Mouse (Mus musculus) heart, postnatal 14 days (tissue): ENCODE results near the gene Sfxn3. TPM values are rescaled to one million over a fixed set of nuclear protein-coding genes. Genes with fewer than 3 reads are reported as not detected.

Experiments used
- DNase-seq, 2 experiments: peaks; one replicate each; pipeline ENCODE4 v3.0.0; 2021 to 2022
- intact Hi-C: fragments of 180-260 bp; cut with DNase I; formaldehyde crosslinking; loops from one replicate; pipeline ENCODE4 v1.15.1; 2025
- total RNA-seq, 2 experiments: library from RNA; stranded (reverse); gene quantifications; 2 replicates each; pipeline ENCODE4 v1.2.3; 2021

The Sfxn3 gene
- total RNA-seq, 2 experiments from 2014 or later = 15.7 to 19.1 TPM

GRCm38 (mm10) chr19:45067758-45068510 is 20.6 kb downstream of the Sfxn3 start:
- DNase-seq = no peak
- intact Hi-C loops = no loop called here

GRCm38 (mm10) chr19:45073871-45074542 is 26.7 kb downstream of the Sfxn3 start:
- intact Hi-C loops = loop anchor here (2.0 kb wide), 1 partner anchor 13 kb away; no protein-coding TSS in a partner anchor

GRCm38 (mm10) chr19:45074580-45075322 is 27.4 kb downstream of the Sfxn3 start, which contains the start of gene Kazald1:
Gene Kazald1 (plus strand): TSS chr19:45075241.
- intact Hi-C loops = loop anchor here (2.0 to 5.0 kb wide), 2 partner anchors 14 to 88 kb away; no protein-coding TSS in a partner anchor
- peak; percentile 96 to 97 for DNase-seq

More at GRCm38 (mm10) chr19:45073871-45074542, 26.7 kb downstream of the Sfxn3 start:
- peak; percentile 91 to 92 for DNase-seq

- DNase-seq = peak; percentile 25 to 41
- intact Hi-C loops = loop anchor here (2.0 to 5.0 kb wide), 2 partner anchors 15 to 87 kb away; no protein-coding TSS in a partner anchor
These were observed 28.2 kb downstream of the Sfxn3 start for GRCm38 (mm10) chr19:45075323-45076035.

- intact Hi-C loops = loop anchor here (5.0 kb wide), 1 partner anchor 86 kb away; no protein-coding TSS in a partner anchor
- no peak for DNase-seq
These were observed 28.8 kb downstream of the Sfxn3 start for GRCm38 (mm10) chr19:45076036-45076575.

GRCm38 (mm10) chr19:45076586-45077510 is 29.5 kb downstream of the Sfxn3 start:
- intact Hi-C loops = loop anchor here (5.0 kb wide), 1 partner anchor 85 kb away; no protein-coding TSS in a partner anchor
- DNase-seq = peak; percentile 75 to 79

GRCm38 (mm10) chr19:45077742-45078645 is 30.7 kb downstream of the Sfxn3 start:
- peak in 1 of 2 experiments; percentile 29 for DNase-seq
- intact Hi-C loops = loop anchor here (5.0 kb wide), 1 partner anchor 84 kb away; no protein-coding TSS in a partner anchor

- intact Hi-C loops = loop anchor here (5.0 kb wide), 1 partner anchor 83 kb away; no protein-coding TSS in a partner anchor
- DNase-seq = peak in 1 of 2 experiments; percentile 36
These were observed 31.9 kb downstream of the Sfxn3 start for GRCm38 (mm10) chr19:45078971-45079764.

GRCm38 (mm10) chr19:45079769-45080515 is 32.6 kb downstream of the Sfxn3 start:
- intact Hi-C loops = loop anchor here (5.0 kb wide), 1 partner anchor 82 kb away; no protein-coding TSS in a partner anchor
- peak; percentile 78 to 81 for DNase-seq

- intact Hi-C loops = loop anchor here (1.0 kb wide), 1 partner anchor 24 kb away; no protein-coding TSS in a partner anchor
- no peak for DNase-seq
These were observed 33.4 kb downstream of the Sfxn3 start for GRCm38 (mm10) chr19:45080711-45081110.

GRCm38 (mm10) chr19:45081279-45081678 is 34.0 kb downstream of the Sfxn3 start:
- DNase-seq = peak; percentile 77 to 88
- intact Hi-C loops = loop anchor here (1.0 kb wide), 1 partner anchor 25 kb away; no protein-coding TSS in a partner anchor

GRCm38 (mm10) chr19:45081841-45082550 is 34.7 kb downstream of the Sfxn3 start:
- peak; percentile 59 to 73 for DNase-seq
- intact Hi-C loops = loop anchor here (1.0 kb wide), 1 partner anchor 26 kb away; no protein-coding TSS in a partner anchor

GRCm38 (mm10) chr19:45097868-45098267 is 50.6 kb downstream of the Sfxn3 start:
- DNase-seq = peak; percentile 65 to 77
- intact Hi-C loops = no loop called here

- intact Hi-C loops = no loop called here
These were observed 53.4 kb downstream of the Sfxn3 start for GRCm38 (mm10) chr19:45100486-45101270.

More at GRCm38 (mm10) chr19:45100486-45101270, 53.4 kb downstream of the Sfxn3 start:
- DNase-seq = no peak
